Mouse (Mus musculus): ENCODE measurements at regions not wholly inside any gene's neighbourhood (a gene's known extent, or its start where the extent isn't known, plus 50 kb on each side); places are given as distances from the start of the nearest gene placed in this dataset.

GRCm38 (mm10) chr13:104549016-104549415 is 243.3 kb upstream of the Srek1ip1 start:
- no peak for DNase-seq (ENCODE audit: low spot score)

GRCm38 (mm10) chr13:104553329-104553728 is 239.0 kb upstream of the Srek1ip1 start:
- no peak for DNase-seq (ENCODE audit: low spot score)

GRCm38 (mm10) chr13:104556609-104557008 is 235.7 kb upstream of the Srek1ip1 start:
- DNase-seq (ENCODE audit: low spot score): peak; percentile 34

GRCm38 (mm10) chr13:104559876-104560275 is 232.4 kb upstream of the Srek1ip1 start:
- DNase-seq (ENCODE audit: low spot score): no peak

GRCm38 (mm10) chr13:104560500-104561114 is 231.7 kb upstream of the Srek1ip1 start:
- no peak for DNase-seq (ENCODE audit: low spot score)

- DNase-seq (ENCODE audit: low spot score): peak; percentile 25
Observed at GRCm38 (mm10) chr13:104562536-104562935, 229.7 kb upstream of the Srek1ip1 start.

GRCm38 (mm10) chr13:104563019-104563418 is 229.3 kb upstream of the Srek1ip1 start:
- DNase-seq (ENCODE audit: low spot score): peak; percentile 28

- peak; percentile 47 for DNase-seq (ENCODE audit: low spot score)
Observed at GRCm38 (mm10) chr13:104563889-104564288, 228.4 kb upstream of the Srek1ip1 start.

- DNase-seq (ENCODE audit: low spot score): no peak
Observed at GRCm38 (mm10) chr13:104569765-104570164, 222.5 kb upstream of the Srek1ip1 start.

- DNase-seq (ENCODE audit: low spot score): no peak
Observed at GRCm38 (mm10) chr13:104572236-104572635, 220.0 kb upstream of the Srek1ip1 start.

- no peak for DNase-seq (ENCODE audit: low spot score)
Observed at GRCm38 (mm10) chr13:104574396-104574795, 217.9 kb upstream of the Srek1ip1 start.

- DNase-seq (ENCODE audit: low spot score): peak; percentile 28
Observed at GRCm38 (mm10) chr13:104576188-104576789, 216.0 kb upstream of the Srek1ip1 start.

GRCm38 (mm10) chr13:104577856-104578255 is 214.4 kb upstream of the Srek1ip1 start:
- peak; percentile 54 for DNase-seq (ENCODE audit: low spot score)

- no peak for DNase-seq (ENCODE audit: low spot score)
Observed at GRCm38 (mm10) chr13:104580686-104581350, 211.5 kb upstream of the Srek1ip1 start.

Data from embryo, embryonic 10.5 days (tissue).